Comparison of ENCODE assay signal across 24 mouse cellular contexts in genomic region chr15:80037255-80038109, GRCm38 (mm10). TPM values are rescaled to one million over a fixed set of nuclear protein-coding genes. Genes with fewer than 3 reads are reported as not detected.
DNase-seq lines count a peak whose midpoint lies in the region; ATAC-seq and TF ChIP-seq lines count a peak whose summit lies in the region.
"Had no signal": no experiment of that assay in that cellular context is flagged by ENCODE, and none has a peak within 500 bp of the region (broad histone marks: within the 10 kb centered on the region; RNA-seq: fewer than 3 reads in every experiment).

No protein-coding gene starts in this region.

- no peak for DNase-seq in heart, postnatal 4 days
- no peak for DNase-seq in lung, postnatal 14 days
- peak; percentile 70 for DNase-seq in Muller cell, postnatal 12 days (ENCODE audit: inconsistent ontology term)
- no peak for DNase-seq in right cerebral cortex, adult 2 months (ENCODE audit: low spot score in 2 of 2)
- DNase-seq: adrenal gland, postnatal 14 days; cerebellum, adult 9-11 months; gastrocnemius, postnatal 14 days; kidney, postnatal 14 days; thymus, adult 2 months had no signal

- WGBS in heart, embryonic 13.5 days = 65% methylated on average over 11 of the region's 11 CpGs
- WGBS in lung, embryonic 15.5 days = 64% methylated on average over 11 of the region's 11 CpGs
- WGBS in liver, embryonic 12.5 days (ENCODE audit: insufficient replicate concordance) = 62% methylated on average over 11 of the region's 11 CpGs

- no peaks in the 10 kb centered on the region for H3K27me3 ChIP-seq in heart, embryonic 13.5 days (replicated peaks)
- no peaks in the 10 kb centered on the region for H3K27me3 ChIP-seq in lung, embryonic 15.5 days
- H3K27me3 ChIP-seq in myocyte (ENCODE audit: control insufficient read depth, insufficient read depth, insufficient read length) = no peaks in the 10 kb centered on the region
- H3K27me3 ChIP-seq in liver, embryonic 12.5 days (replicated peaks) = 0 out of 2 replicates have a peak, but pooled peaks cover 6% of the 10 kb centered on the region
- H3K27me3 ChIP-seq: embryonic facial prominence, embryonic 15.5 days; heart, embryonic 12.5 days; hindbrain, embryonic 15.5 days; midbrain, embryonic 13.5 days; stomach, embryonic 15.5 days had no signal

- no peak overlapping the region for H3ac ChIP-seq in myocyte (ENCODE audit: control insufficient read depth, insufficient read length)

- peaks cover 7% of the 10 kb centered on the region; the same call in 1 of the 2 replicates for H3K4me1 ChIP-seq in heart, embryonic 13.5 days
- H3K4me1 ChIP-seq in lung, embryonic 15.5 days = no peaks in the 10 kb centered on the region
- no peaks in the 10 kb centered on the region for H3K4me1 ChIP-seq in liver, embryonic 12.5 days
- H3K4me1 ChIP-seq: embryonic facial prominence, embryonic 15.5 days; hindbrain, embryonic 15.5 days; midbrain, embryonic 13.5 days; stomach, embryonic 15.5 days had no signal

- no peaks in the 10 kb centered on the region for H3K36me3 ChIP-seq in heart, embryonic 13.5 days
- no peaks in the 10 kb centered on the region for H3K36me3 ChIP-seq in lung, embryonic 15.5 days
- no peaks in the 10 kb centered on the region for H3K36me3 ChIP-seq in myocyte (ENCODE audit: control insufficient read depth, insufficient read depth)
- no peaks in the 10 kb centered on the region for H3K36me3 ChIP-seq in liver, embryonic 12.5 days
- H3K36me3 ChIP-seq: embryonic facial prominence, embryonic 15.5 days; forebrain, embryonic 10.5 days; heart, embryonic 12.5 days; hindbrain, embryonic 15.5 days; limb, embryonic 10.5 days; midbrain, embryonic 13.5 days; stomach, embryonic 15.5 days had no signal

- ATAC-seq in heart, embryonic 13.5 days (ENCODE audit: extremely low read depth, insufficient number of reproducible peaks, low FRiP score, low TSS enrichment) = no peak
- no peak for ATAC-seq in lung, embryonic 15.5 days (ENCODE audit: borderline replicate concordance, extremely low read depth, low FRiP score, low TSS enrichment)
- no peak for ATAC-seq in liver, embryonic 12.5 days
- ATAC-seq: intestine, embryonic 16.5 days; midbrain, embryonic 13.5 days had no signal

- no peak overlapping the region for H3K4me3 ChIP-seq in heart, embryonic 13.5 days
- H3K4me3 ChIP-seq in lung, embryonic 15.5 days = no peak overlapping the region
- no peak overlapping the region for H3K4me3 ChIP-seq in myocyte
- no peak overlapping the region for H3K4me3 ChIP-seq in liver, embryonic 12.5 days
- H3K4me3 ChIP-seq: embryonic facial prominence, embryonic 15.5 days; forebrain, embryonic 10.5 days; heart, embryonic 12.5 days; hindbrain, embryonic 15.5 days; left cerebral cortex, adult 2 months; limb, embryonic 10.5 days; midbrain, embryonic 13.5 days; stomach, embryonic 15.5 days had no signal

- H3K9ac ChIP-seq in heart, embryonic 13.5 days = no peak overlapping the region
- no peak overlapping the region for H3K9ac ChIP-seq in lung, embryonic 15.5 days
- no peak overlapping the region for H3K9ac ChIP-seq in liver, embryonic 12.5 days
- H3K9ac ChIP-seq: embryonic facial prominence, embryonic 15.5 days; heart, embryonic 12.5 days; hindbrain, embryonic 15.5 days; midbrain, embryonic 13.5 days; stomach, embryonic 15.5 days had no signal

- 0 out of 2 replicates have a peak overlapping the region, but pooled peaks have one; percentile 24 for H3K27ac ChIP-seq in heart, embryonic 13.5 days (replicated peaks)
- H3K27ac ChIP-seq in lung, embryonic 15.5 days = 0 out of 2 replicates have a peak overlapping the region, but pooled peaks have one; percentile 5
- no peak overlapping the region for H3K27ac ChIP-seq in liver, embryonic 12.5 days
- H3K27ac ChIP-seq: embryonic facial prominence, embryonic 15.5 days; forebrain, embryonic 10.5 days; hindbrain, embryonic 15.5 days; left cerebral cortex, adult 2 months; limb, embryonic 10.5 days; midbrain, embryonic 13.5 days; stomach, embryonic 15.5 days had no signal

- H3K79me2 ChIP-seq in myocyte (ENCODE audit: control insufficient read depth, insufficient read depth) = no peaks in the 10 kb centered on the region

- no peak for TF ChIP-seq POLR2A in myocyte (IDR thresholded peaks at IDR 0.05; ENCODE audit: insufficient read length, low read depth)

- peaks cover 5% of the 10 kb centered on the region; the same call in 1 of the 2 replicates for H3K9me3 ChIP-seq in heart, embryonic 13.5 days
- no peaks in the 10 kb centered on the region; the same call in 1 of the 2 replicates for H3K9me3 ChIP-seq in lung, embryonic 15.5 days
- no peaks in the 10 kb centered on the region for H3K9me3 ChIP-seq in liver, embryonic 12.5 days (replicated peaks)
- H3K9me3 ChIP-seq: forebrain, embryonic 10.5 days; hindbrain, embryonic 15.5 days; limb, embryonic 10.5 days; midbrain, embryonic 13.5 days; stomach, embryonic 15.5 days had no signal

- H3K4me2 ChIP-seq in heart, embryonic 13.5 days = no peak overlapping the region
- no peak overlapping the region for H3K4me2 ChIP-seq in lung, embryonic 15.5 days
- H3K4me2 ChIP-seq in myocyte (ENCODE audit: low read depth) = peak overlapping the region; percentile 30
- H3K4me2 ChIP-seq in liver, embryonic 12.5 days = no peak overlapping the region
- H3K4me2 ChIP-seq: embryonic facial prominence, embryonic 15.5 days; heart, embryonic 12.5 days; hindbrain, embryonic 15.5 days; liver, embryonic 11.5 days; midbrain, embryonic 13.5 days; stomach, embryonic 15.5 days had no signal

TF ChIP-seq in myocyte, 11 proteins besides CTCF, POLR2A, EP300 and RAD21:
- TF ChIP-seq USF1 (IDR thresholded peaks at IDR 0.05; ENCODE audit: low read depth) = no peak
- TF ChIP-seq SRF (IDR thresholded peaks at IDR 0.05; ENCODE audit: control insufficient read depth, insufficient read length, low read depth) = no peak
- no peak for TF ChIP-seq CEBPB (IDR thresholded peaks at IDR 0.05; ENCODE audit: insufficient read depth, poor library complexity, severe bottlenecking)

RNA-seq across cellular contexts. Expression of gene Pdgfb, which starts 22.7 kb away (rescaled TPM):
- polyA plus RNA-seq in heart, embryonic 13.5 days (2015; fragmentation: Nextera tagmentation; extraction: Ambion mirVana) = 2.2 and 2.6 TPM in 2 replicates
- 10 to 100 TPM; 46.4 to 50.7 TPM for total RNA-seq in heart, postnatal 4 days (2021)
- polyA plus RNA-seq in lung, embryonic 15.5 days (2015; fragmentation: Nextera tagmentation; extraction: Ambion mirVana) = 8.4 TPM in 2 replicates
- polyA plus RNA-seq in myocyte (2012; fragmentation: generic; extraction: Trizol) = 21.7 TPM
- polyA plus RNA-seq in liver, embryonic 12.5 days (2016; fragmentation: Nextera tagmentation; extraction: Ambion mirVana) = 1.6 and 2.2 TPM in 2 replicates

RNA-seq across cellular contexts. Expression of gene Syngr1, which starts 53.7 kb away (rescaled TPM):
- polyA plus RNA-seq in heart, embryonic 13.5 days (2015; fragmentation: Nextera tagmentation; extraction: Ambion mirVana) = 27.3 and 30.7 TPM in 2 replicates
- total RNA-seq in heart, postnatal 4 days (2021) = 10 to 100 TPM; 73.4 to 86.0 TPM
- polyA plus RNA-seq in lung, embryonic 15.5 days (2015; fragmentation: Nextera tagmentation; extraction: Ambion mirVana) = 18.8 and 20.6 TPM in 2 replicates
- polyA plus RNA-seq in myocyte (2012; fragmentation: generic; extraction: Trizol) = 54.7 TPM
- polyA plus RNA-seq in liver, embryonic 12.5 days (2016; fragmentation: Nextera tagmentation; extraction: Ambion mirVana) = 20.4 and 21.9 TPM in 2 replicates
- total RNA-seq: neutrophil, adult 5-6 weeks had no signal

RNA-seq across cellular contexts. Expression of gene Rpl3, which starts 54.2 kb away (rescaled TPM):
- 603 and 677 TPM in 2 replicates for polyA plus RNA-seq in heart, embryonic 13.5 days (2015; fragmentation: Nextera tagmentation; extraction: Ambion mirVana)
- 100 to 1,000 TPM; 591 to 607 TPM for total RNA-seq in heart, postnatal 4 days (2021)
- 1,053 and 1,095 TPM in 2 replicates for polyA plus RNA-seq in lung, embryonic 15.5 days (2015; fragmentation: Nextera tagmentation; extraction: Ambion mirVana)
- polyA plus RNA-seq in myocyte (2012; fragmentation: generic; extraction: Trizol) = 1,089 TPM
- polyA plus RNA-seq in liver, embryonic 12.5 days (2016; fragmentation: Nextera tagmentation; extraction: Ambion mirVana) = 912 and 924 TPM in 2 replicates
